Mouse (Mus musculus) hindbrain, embryonic 10.5 days (tissue): ENCODE results near the gene Sytl3. TPM values are rescaled to one million over a fixed set of nuclear protein-coding genes. Genes with fewer than 3 reads are reported as not detected.
"Not testable (repeated sequence)": the region's sequence is repeated elsewhere in the genome, so short reads cannot be mapped to it uniquely, and the experiment has no call there.

ENCODE experiments used
- DNase-seq: peaks from one replicate; pipeline ENCODE4 v3.0.0-alpha.2; 2017; ENCODE audit warnings: low spot score
- H3K27ac ChIP-seq: fragments of 300-500 bp; sonication (generic); 2 replicates; pipeline ENCODE4 v1.5.1; 2016; ENCODE audit warnings: mild to moderate bottlenecking, moderate library complexity
- H3K27me3 ChIP-seq: fragments of 300-500 bp; sonication (generic); 2 replicates; pipeline ENCODE4 v1.6.1; 2016; ENCODE audit warnings: mild to moderate bottlenecking; ENCODE audit not compliant: poor library complexity, insufficient read depth, severe bottlenecking
- H3K36me3 ChIP-seq: fragments of 300-500 bp; sonication (generic); 2 replicates; pipeline ENCODE4 v1.6.1; 2016; ENCODE audit warnings: mild to moderate bottlenecking, moderate library complexity
- H3K4me1 ChIP-seq: fragments of 300-500 bp; sonication (generic); replicated peaks from 2 replicates; pipeline ENCODE4 v1.6.1; 2016; ENCODE audit warnings: mild to moderate bottlenecking
- H3K4me3 ChIP-seq: fragments of 300-500 bp; sonication (generic); 2 replicates; pipeline ENCODE4 v1.5.1; 2016; ENCODE audit warnings: mild to moderate bottlenecking, moderate library complexity
- H3K9me3 ChIP-seq: fragments of 300-500 bp; sonication (generic); 2 replicates; pipeline ENCODE4 v1.6.1; 2016; ENCODE audit warnings: mild to moderate bottlenecking, moderate library complexity
- WGBS: fragments of 180-500 bp; shearing (Covaris S2); methylation state at CpG from one replicate; pipeline ENCODE4 v1.1.7; 2016; 5-methylcytosine and 5-hydroxymethylcytosine counted together
- polyA plus RNA-seq: library from polyadenylated mRNA; unstranded; fragments of >200 nt; fragmentation: Nextera tagmentation; extraction: Ambion mirVana; gene quantifications from 2 replicates; pipeline ENCODE4 v1.2.1, GENCODE M21; 2016

Sytl3 gene
- polyA plus RNA-seq, 1 experiment from 2014 or later, result 0.29 TPM

GRCm38 (mm10) chr17:6685288-6685818 is 26.5 kb downstream of the Sytl3 start:
- H3K9me3 ChIP-seq, DNase-seq, H3K4me3 ChIP-seq, H3K27ac ChIP-seq, H3K36me3 ChIP-seq, H3K4me1 ChIP-seq, H3K27me3 ChIP-seq: not testable (repeated sequence)
- 55% methylated on average over 5 of the region's 8 CpGs for WGBS

- not testable (repeated sequence) for H3K27ac ChIP-seq, H3K4me3 ChIP-seq, H3K4me1 ChIP-seq, H3K9me3 ChIP-seq, H3K36me3 ChIP-seq, H3K27me3 ChIP-seq, DNase-seq
- WGBS, result 89% methylated on average over 3 of the region's 4 CpGs
Measured at GRCm38 (mm10) chr17:6686299-6686971, 27.5 kb downstream of the Sytl3 start.

GRCm38 (mm10) chr17:6689344-6689743 is 30.5 kb downstream of the Sytl3 start:
- H3K4me1 ChIP-seq, H3K27me3 ChIP-seq, DNase-seq, H3K9me3 ChIP-seq, H3K27ac ChIP-seq, H3K36me3 ChIP-seq, H3K4me3 ChIP-seq: not testable (repeated sequence)
- 92% methylated on average over 3 of the region's 4 CpGs for WGBS

- H3K4me1 ChIP-seq, H3K9me3 ChIP-seq, H3K4me3 ChIP-seq, H3K27ac ChIP-seq, H3K36me3 ChIP-seq, H3K27me3 ChIP-seq: not testable (repeated sequence)
- peak; percentile 35 for DNase-seq
- WGBS, result 14% methylated on average over 2 of the region's 2 CpGs
Measured at GRCm38 (mm10) chr17:6691596-6691995, 32.7 kb downstream of the Sytl3 start.

- not testable (repeated sequence) for DNase-seq, H3K4me3 ChIP-seq, H3K4me1 ChIP-seq, H3K36me3 ChIP-seq, H3K27ac ChIP-seq, H3K9me3 ChIP-seq, H3K27me3 ChIP-seq
- 83% methylated on average over 9 of the region's 9 CpGs for WGBS
Measured at GRCm38 (mm10) chr17:6695712-6696111, 36.8 kb downstream of the Sytl3 start.

GRCm38 (mm10) chr17:6696521-6696920 is 37.6 kb downstream of the Sytl3 start:
- H3K4me1 ChIP-seq, H3K36me3 ChIP-seq, H3K9me3 ChIP-seq, H3K27me3 ChIP-seq, DNase-seq, H3K27ac ChIP-seq, H3K4me3 ChIP-seq: not testable (repeated sequence)
- WGBS, result 60% methylated on average over 8 of the region's 8 CpGs

- not testable (repeated sequence) for H3K36me3 ChIP-seq, H3K9me3 ChIP-seq, H3K27me3 ChIP-seq, H3K4me1 ChIP-seq, H3K4me3 ChIP-seq, H3K27ac ChIP-seq
- 29% methylated on average over 4 of the region's 4 CpGs for WGBS
- DNase-seq, result peak; percentile 12
Measured at GRCm38 (mm10) chr17:6697224-6697775, 38.4 kb downstream of the Sytl3 start.

GRCm38 (mm10) chr17:6699502-6699901 is 40.6 kb downstream of the Sytl3 start:
- not testable (repeated sequence) for H3K27ac ChIP-seq, H3K4me3 ChIP-seq, DNase-seq, H3K9me3 ChIP-seq, H3K4me1 ChIP-seq, H3K36me3 ChIP-seq, H3K27me3 ChIP-seq
- 91% methylated on average over 9 of the region's 9 CpGs for WGBS

- not testable (repeated sequence) for DNase-seq, H3K4me3 ChIP-seq, H3K36me3 ChIP-seq, H3K4me1 ChIP-seq, H3K9me3 ChIP-seq, H3K27me3 ChIP-seq, H3K27ac ChIP-seq
- 76% methylated on average over 4 of the region's 7 CpGs for WGBS
Measured at GRCm38 (mm10) chr17:6700077-6700476, 41.2 kb downstream of the Sytl3 start.

GRCm38 (mm10) chr17:6702625-6703221 is 43.8 kb downstream of the Sytl3 start:
- not testable (repeated sequence) for H3K9me3 ChIP-seq, H3K4me1 ChIP-seq, H3K4me3 ChIP-seq, H3K27me3 ChIP-seq, DNase-seq, H3K36me3 ChIP-seq, H3K27ac ChIP-seq
- 42% methylated on average over 2 of the region's 8 CpGs for WGBS

- H3K4me1 ChIP-seq, H3K4me3 ChIP-seq, H3K27me3 ChIP-seq, DNase-seq, H3K9me3 ChIP-seq, H3K36me3 ChIP-seq, H3K27ac ChIP-seq: not testable (repeated sequence)
- WGBS, result 70% methylated on average over 9 of the region's 9 CpGs
Measured at GRCm38 (mm10) chr17:6703381-6704270, 44.7 kb downstream of the Sytl3 start.

GRCm38 (mm10) chr17:6706448-6706847 is 47.6 kb downstream of the Sytl3 start:
- not testable (repeated sequence) for H3K4me3 ChIP-seq, H3K4me1 ChIP-seq, DNase-seq, H3K9me3 ChIP-seq, H3K27me3 ChIP-seq, H3K27ac ChIP-seq, H3K36me3 ChIP-seq
- WGBS, result 86% methylated on average over 5 of the region's 5 CpGs

- DNase-seq, H3K4me3 ChIP-seq, H3K9me3 ChIP-seq, H3K27ac ChIP-seq, H3K36me3 ChIP-seq, H3K27me3 ChIP-seq, H3K4me1 ChIP-seq: not testable (repeated sequence)
- WGBS, result 91% methylated on average over 5 of the region's 5 CpGs
Measured at GRCm38 (mm10) chr17:6707422-6707821, 48.5 kb downstream of the Sytl3 start.
